Mouse (Mus musculus) cerebellum, postnatal 10 days (tissue): ENCODE data around the gene Olfr1321.

Experiments
- DNase-seq, 2 experiments: peaks; one replicate each; pipeline ENCODE4 v3.0.0; 2021; ENCODE audit warnings: mixed read lengths in 2 of 2

Gene Olfr1321

DNA sequence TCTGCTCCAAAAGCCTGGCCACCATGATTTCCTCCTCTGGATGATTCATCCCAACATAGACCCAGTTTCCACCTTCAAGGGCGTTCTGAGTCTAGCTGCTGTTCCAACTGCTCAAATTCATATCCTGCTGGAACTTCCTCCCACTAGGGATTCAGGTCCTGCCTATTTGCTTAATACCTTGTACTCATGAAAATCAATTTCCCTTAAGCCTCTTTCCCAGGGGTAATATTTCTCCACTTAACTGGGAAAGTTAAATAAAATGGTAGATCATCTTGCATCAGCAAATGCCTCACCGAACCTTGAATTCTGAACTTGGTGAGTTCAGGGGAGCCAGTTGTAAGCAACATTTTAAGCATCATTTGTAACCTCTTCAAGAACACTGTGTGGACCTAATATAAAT is at the start of gene Olfr1321:
Gene Olfr1321, minus strand, starts transcription at position 101 of the 400 bp plus-strand sequence.
- no peak for DNase-seq

DNA sequence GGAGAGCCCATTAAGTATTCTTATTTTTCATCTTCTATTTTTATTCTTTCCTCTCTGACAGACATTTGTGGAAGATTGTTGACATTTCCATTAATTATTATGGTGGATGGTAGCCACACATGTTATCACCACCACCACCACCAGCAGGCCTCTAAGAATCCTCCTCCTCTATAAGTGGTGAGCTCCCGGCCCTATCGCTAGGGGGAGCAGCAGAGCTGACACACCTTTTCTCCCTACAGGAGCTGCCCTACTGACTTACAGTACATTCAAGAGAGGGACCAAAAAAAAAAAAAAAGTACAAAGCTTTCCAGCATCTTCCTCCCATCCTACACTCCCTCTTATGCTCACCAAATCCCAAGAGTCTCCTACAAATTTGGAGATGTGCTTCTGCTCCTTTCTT is 36.0 kb upstream of the Olfr1321 start:
- peak in 1 of 2 experiments; percentile 22 for DNase-seq

DNA sequence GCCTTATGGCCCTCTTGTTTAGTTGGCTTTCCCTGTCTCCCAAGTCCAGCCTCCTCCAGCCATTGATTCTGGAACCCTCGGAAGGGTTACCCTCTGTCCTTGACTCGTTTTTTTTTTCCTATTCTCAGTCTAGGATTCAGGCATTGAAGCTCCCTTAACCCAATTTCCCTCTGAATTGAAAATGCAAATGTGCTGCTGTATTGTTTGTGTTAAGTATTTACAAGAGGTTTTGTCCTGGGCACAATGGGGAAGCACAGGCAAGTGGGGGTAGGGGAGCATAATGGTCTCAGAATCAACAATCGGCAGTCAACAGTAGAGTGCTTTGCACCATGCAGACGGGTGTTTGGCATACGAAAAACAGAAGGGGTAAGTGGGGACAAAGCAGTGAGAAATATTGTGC is 10.3 kb upstream of the Olfr1321 start:
- DNase-seq: no peak
